Mouse (Mus musculus) midbrain, embryonic 13.5 days (tissue): Measurements from ENCODE around the gene Tmem108. TPM values are rescaled to one million over a fixed set of nuclear protein-coding genes. Genes with fewer than 3 reads are reported as not detected.

Experiments used
- ATAC-seq: fragments of 200-750 bp; cut with Nextera tagmentation; 2 replicates; pipeline ENCODE4 v1.8.0; 2017; ENCODE audit warnings: mild to moderate bottlenecking, moderate TSS enrichment, moderate library complexity
- H3K27ac ChIP-seq: fragments of 300-500 bp; sonication (generic); 2 replicates; pipeline ENCODE4 v1.5.1; 2015; ENCODE audit warnings: inconsistent platforms, mild to moderate bottlenecking, moderate library complexity
- H3K27me3 ChIP-seq: fragments of 300-500 bp; sonication (generic); 2 replicates; pipeline ENCODE4 v1.6.1; 2015; ENCODE audit warnings: mild to moderate bottlenecking, inconsistent platforms
- H3K36me3 ChIP-seq: fragments of 300-500 bp; sonication (generic); 2 replicates; pipeline ENCODE4 v1.6.1; 2015; ENCODE audit warnings: mild to moderate bottlenecking, inconsistent platforms
- H3K4me1 ChIP-seq: fragments of 300-500 bp; sonication (generic); replicated peaks from 2 replicates; pipeline ENCODE4 v1.6.1; 2015; ENCODE audit warnings: inconsistent platforms
- H3K4me2 ChIP-seq: fragments of 300-500 bp; sonication (generic); replicated peaks from 2 replicates; pipeline ENCODE4 v1.6.1; 2015; ENCODE audit warnings: moderate library complexity, mild to moderate bottlenecking, inconsistent platforms
- H3K4me3 ChIP-seq: fragments of 300-500 bp; sonication (generic); replicated peaks from 2 replicates; pipeline ENCODE4 v1.5.1; 2015; ENCODE audit warnings: mild to moderate bottlenecking, inconsistent platforms
- H3K9ac ChIP-seq: fragments of 300-500 bp; sonication (generic); replicated peaks from 2 replicates; pipeline ENCODE4 v1.6.1; 2015; ENCODE audit warnings: mild to moderate bottlenecking, inconsistent platforms
- H3K9me3 ChIP-seq: fragments of 300-500 bp; sonication (generic); 2 replicates; pipeline ENCODE4 v1.6.1; 2016; ENCODE audit warnings: mild to moderate bottlenecking, inconsistent platforms
- WGBS: fragments of 180-500 bp; shearing (Covaris S2); methylation state at CpG from one replicate; pipeline ENCODE4 v1.1.7; 2015; 5-methylcytosine and 5-hydroxymethylcytosine counted together
- polyA plus RNA-seq: library from polyadenylated mRNA; unstranded; fragments of >200 nt; fragmentation: Nextera tagmentation; extraction: Ambion mirVana; gene quantifications from 2 replicates; pipeline ENCODE4 v1.2.1, GENCODE M21; 2015

The Tmem108 gene
- 22.1 and 23.4 TPM in 2 replicates for polyA plus RNA-seq

DNA sequence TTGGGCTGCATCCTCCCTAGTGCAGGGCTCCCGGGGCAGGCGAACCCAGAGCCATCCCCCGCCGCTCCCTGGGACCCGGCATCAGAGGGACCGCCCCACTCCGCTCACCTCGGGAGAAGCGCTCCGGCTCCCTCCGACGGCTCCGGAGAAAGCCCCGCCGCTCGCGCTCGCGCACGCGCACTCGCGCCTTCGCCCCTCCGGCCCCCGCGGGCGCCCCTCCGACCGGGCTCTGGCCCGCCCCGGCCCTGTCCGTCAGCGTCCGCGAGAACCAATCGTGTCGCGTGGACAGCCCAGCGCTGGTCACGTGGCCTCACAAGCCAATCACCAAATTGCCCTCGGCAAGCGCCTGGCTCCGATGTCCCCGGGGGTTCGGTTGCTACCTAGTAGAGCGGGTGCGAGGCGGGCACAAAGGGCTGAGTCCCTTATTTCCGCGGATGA, at the start of gene Tmem108:
Gene Tmem108 (minus strand): TSS at position 191 of the 438 bp plus-strand sequence.
- ATAC-seq, result peak; percentile 95
- Histone ChIP-seq H3K27me3 (peaks cover 30% of the 10 kb centered on the region), H3K9ac (peak within 1 kb of the TSS; percentile 78), H3K27ac (peak within 1 kb of the TSS; percentile 67), H3K9me3 (no peaks in the 10 kb centered on the region), H3K4me2 (peak within 1 kb of the TSS; percentile 68), H3K4me3 (peak within 1 kb of the TSS; percentile 71), H3K4me1 (peaks cover 27% of the 10 kb centered on the region), H3K36me3 (no peaks in the 10 kb centered on the region)
- WGBS, result 0% methylated on average over 51 of the region's 51 CpGs

DNA sequence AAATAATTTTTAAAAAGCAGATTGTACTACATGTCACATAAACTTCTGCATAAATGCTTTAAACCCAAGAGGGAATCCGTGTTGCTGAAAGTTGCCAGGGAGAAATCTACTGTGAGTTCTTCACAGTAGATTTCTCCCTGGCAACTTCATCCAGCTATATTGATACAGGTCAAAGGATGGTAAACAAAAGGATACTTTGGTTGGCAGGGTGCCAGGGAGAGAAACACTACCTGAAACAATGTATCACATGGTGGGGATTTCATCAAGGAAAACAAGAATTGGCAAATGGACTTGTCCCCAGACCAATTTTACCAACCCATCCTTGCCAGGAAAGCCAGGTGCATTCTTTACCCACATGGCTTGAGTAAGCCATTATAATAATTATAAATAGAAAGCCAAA, 27.4 kb upstream of the Tmem108 start:
- Histone ChIP-seq H3K27me3 (no peaks in the 10 kb centered on the region), H3K4me1 (no peaks in the 10 kb centered on the region), H3K36me3 (no peaks in the 10 kb centered on the region), H3K4me2 (no peak overlapping the region), H3K27ac (no peak overlapping the region), H3K9me3 (no peaks in the 10 kb centered on the region), H3K9ac (no peak overlapping the region), H3K4me3 (no peak overlapping the region)
- 81% methylated on average over 1 of the region's 1 CpGs for WGBS
- no peak for ATAC-seq

DNA sequence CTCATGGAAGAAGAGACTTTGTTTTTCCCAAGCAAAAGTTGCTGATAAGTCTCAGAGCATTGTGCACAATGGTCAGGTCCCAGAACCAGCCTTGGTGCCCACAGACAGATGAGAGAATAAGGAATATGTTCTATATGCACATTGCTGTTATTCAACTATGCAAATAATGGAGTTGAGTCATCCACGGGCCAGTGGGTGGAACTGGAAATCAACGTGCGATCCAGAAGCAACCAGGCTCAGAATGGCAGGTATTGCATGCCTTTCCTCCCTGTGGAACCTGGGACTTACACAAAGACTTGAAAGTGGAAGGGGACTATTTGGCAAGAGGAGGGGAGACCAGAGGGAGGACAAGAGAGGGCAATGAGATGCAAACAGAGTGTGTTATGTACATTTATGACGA, 22.5 kb upstream of the Tmem108 start:
- Histone ChIP-seq H3K4me2 (no peak overlapping the region), H3K9me3 (no peaks in the 10 kb centered on the region), H3K4me1 (no peaks in the 10 kb centered on the region), H3K27ac (no peak overlapping the region), H3K36me3 (no peaks in the 10 kb centered on the region), H3K4me3 (no peak overlapping the region), H3K9ac (no peak overlapping the region), H3K27me3 (no peaks in the 10 kb centered on the region)
- WGBS, result 93% methylated on average over 4 of the region's 4 CpGs
- ATAC-seq, result no peak

DNA sequence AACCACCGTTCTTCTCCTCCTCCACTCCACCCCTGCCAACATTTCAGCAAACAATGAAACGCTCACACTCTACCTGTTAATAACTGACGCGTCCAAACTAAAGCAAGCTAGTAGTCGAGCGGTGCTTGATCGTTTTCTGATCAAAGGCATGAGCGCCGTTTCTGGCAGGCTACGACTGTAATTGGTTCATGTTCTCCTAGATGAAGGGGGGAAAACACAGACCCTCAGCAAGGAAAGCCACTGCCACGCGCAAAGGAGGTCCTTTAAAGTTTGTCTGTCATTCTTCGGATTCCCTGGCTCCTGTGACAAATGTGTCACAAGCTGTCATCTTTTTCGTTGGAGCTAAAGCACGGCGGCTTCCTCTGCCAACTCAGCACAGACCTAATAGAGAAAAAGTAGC, 21.6 kb upstream of the Tmem108 start:
- Histone ChIP-seq H3K4me2 (no peak overlapping the region), H3K4me3 (no peak overlapping the region), H3K9ac (no peak overlapping the region), H3K27me3 (no peaks in the 10 kb centered on the region), H3K4me1 (no peaks in the 10 kb centered on the region), H3K36me3 (no peaks in the 10 kb centered on the region), H3K9me3 (no peaks in the 10 kb centered on the region), H3K27ac (no peak overlapping the region)
- 81% methylated on average over 16 of the region's 16 CpGs for WGBS
- no peak for ATAC-seq

DNA sequence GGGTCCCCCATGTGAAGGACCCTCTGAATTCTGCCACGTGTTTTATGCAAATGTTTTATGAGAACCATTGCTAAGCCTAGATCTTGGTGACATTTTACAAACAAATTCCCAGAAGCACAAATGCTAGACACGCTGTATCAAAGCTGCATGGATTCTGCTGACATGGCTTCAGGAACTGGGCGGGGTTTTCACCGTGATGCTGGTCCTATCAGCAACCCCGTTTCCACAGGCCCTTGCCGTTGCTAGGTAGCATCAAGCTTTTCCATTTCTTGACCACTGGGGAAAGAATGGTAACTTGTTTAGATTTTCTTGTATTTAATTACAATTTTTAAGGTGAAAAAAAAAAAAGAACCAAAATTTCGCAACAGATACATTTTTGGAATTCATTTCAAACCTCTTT, 20.7 kb upstream of the Tmem108 start:
- 79% methylated on average over 7 of the region's 7 CpGs for WGBS
- Histone ChIP-seq H3K36me3 (no peaks in the 10 kb centered on the region), H3K9me3 (no peaks in the 10 kb centered on the region), H3K27me3 (no peaks in the 10 kb centered on the region), H3K9ac (no peak overlapping the region), H3K4me3 (no peak overlapping the region), H3K4me2 (no peak overlapping the region), H3K27ac (no peak overlapping the region), H3K4me1 (no peaks in the 10 kb centered on the region)
- ATAC-seq, result no peak

DNA sequence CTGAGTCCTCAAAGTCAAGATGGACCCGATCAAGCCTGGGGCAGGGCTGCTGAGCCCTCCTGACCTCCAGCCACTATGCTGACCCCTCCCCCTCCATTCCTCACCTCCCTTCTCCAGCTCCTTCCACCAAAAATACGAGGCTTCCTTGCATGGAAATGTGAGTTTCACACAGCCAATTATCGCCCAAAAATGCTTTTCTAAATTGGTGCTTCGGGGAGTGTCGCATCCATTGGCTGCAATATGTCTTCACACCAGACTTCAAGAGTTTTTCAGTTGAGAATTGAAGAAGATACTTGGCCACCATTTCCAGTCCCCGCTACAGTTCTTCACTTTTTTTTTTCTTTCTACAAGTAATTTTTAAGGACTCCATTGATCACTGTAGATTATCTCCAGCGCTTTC, 19.8 kb upstream of the Tmem108 start:
- H3K27ac ChIP-seq, result no peak overlapping the region
- H3K4me2 ChIP-seq, result no peak overlapping the region
- no peaks in the 10 kb centered on the region for H3K9me3 ChIP-seq
- no peaks in the 10 kb centered on the region for H3K36me3 ChIP-seq
- WGBS, result 84% methylated on average over 7 of the region's 7 CpGs
- H3K4me1 ChIP-seq, result no peaks in the 10 kb centered on the region
- H3K9ac ChIP-seq, result no peak overlapping the region
- ATAC-seq, result no peak
- no peaks in the 10 kb centered on the region for H3K27me3 ChIP-seq
- H3K4me3 ChIP-seq, result no peak overlapping the region

DNA sequence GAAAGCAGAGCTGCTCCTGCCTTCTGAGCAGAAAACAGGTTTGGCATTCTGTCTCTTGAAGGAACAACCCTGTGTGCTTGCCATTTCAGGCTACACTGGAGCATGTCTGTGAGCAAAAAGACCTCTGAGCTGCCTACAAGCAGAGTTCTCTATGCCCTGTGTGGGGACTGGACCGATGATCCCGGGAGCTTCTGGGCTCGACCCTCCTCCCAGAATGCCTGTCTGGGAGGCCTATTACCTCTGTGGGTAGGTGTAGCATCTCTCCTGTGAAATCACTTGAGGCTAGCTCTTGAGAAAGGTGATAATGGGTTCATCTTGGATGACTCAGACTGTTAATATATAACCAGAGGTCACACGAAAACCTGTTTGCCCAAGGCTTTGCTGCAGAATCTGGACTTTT, 19.0 kb upstream of the Tmem108 start:
- 83% methylated on average over 4 of the region's 4 CpGs for WGBS
- H3K27ac ChIP-seq, result no peak overlapping the region
- ATAC-seq, result no peak

DNA sequence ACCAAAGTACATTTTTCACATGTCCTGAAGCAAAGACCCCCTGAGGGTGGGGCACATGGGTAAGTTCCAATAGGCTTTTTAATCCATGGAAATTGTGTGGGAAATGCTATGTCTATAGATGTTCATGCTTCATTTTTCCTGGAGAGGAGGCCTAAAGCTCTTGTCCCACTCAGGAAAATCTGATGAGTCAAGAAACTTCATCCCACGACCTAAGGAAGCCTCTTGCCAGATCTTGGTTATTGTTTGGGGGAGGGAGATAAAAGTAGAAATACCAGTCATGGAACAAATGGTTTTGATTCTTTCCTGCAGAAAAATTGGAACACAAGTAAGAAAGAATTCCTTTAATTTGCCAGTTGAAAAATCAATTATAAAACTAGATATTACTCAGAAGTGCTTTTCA, 16.5 kb upstream of the Tmem108 start:
- Histone ChIP-seq H3K4me3 (no peak overlapping the region), H3K4me2 (no peak overlapping the region), H3K9me3 (no peaks in the 10 kb centered on the region), H3K4me1 (no peaks in the 10 kb centered on the region), H3K27me3 (no peaks in the 10 kb centered on the region), H3K27ac (no peak overlapping the region), H3K9ac (no peak overlapping the region), H3K36me3 (no peaks in the 10 kb centered on the region)
- ATAC-seq, result no peak
- WGBS, result 52% methylated on average over 1 of the region's 1 CpGs

More for the DNA sequence above, 19.0 kb upstream of the Tmem108 start:
- no peak overlapping the region for H3K9ac ChIP-seq
- H3K4me1 ChIP-seq, result no peaks in the 10 kb centered on the region
- no peaks in the 10 kb centered on the region for H3K9me3 ChIP-seq
- H3K27me3 ChIP-seq, result no peaks in the 10 kb centered on the region
- no peak overlapping the region for H3K4me3 ChIP-seq
- H3K36me3 ChIP-seq, result no peaks in the 10 kb centered on the region
- no peak overlapping the region for H3K4me2 ChIP-seq

DNA sequence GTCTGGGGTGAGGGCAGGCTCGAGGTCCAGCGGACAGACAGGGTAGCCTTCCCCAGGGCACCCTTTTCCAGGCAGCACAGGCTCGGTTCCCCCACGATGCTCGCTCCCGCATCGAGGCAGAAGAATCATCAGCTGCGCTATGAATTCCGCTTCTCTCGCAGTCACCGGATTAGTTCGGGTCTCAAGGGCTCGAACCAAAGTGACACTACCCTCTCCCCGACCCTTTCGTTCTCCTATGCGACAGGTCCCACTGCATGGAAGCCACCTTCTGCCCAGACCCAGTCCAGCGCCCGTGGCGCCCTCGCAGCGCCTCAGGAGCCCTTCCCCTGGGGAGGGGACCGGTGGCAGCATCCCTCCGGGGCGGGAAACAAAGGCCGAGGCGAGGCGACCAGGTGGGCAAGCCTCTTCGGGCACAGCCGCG, 476 bp downstream of the Tmem108 start:
- peak overlapping the region; percentile 68 for H3K4me2 ChIP-seq
- peak overlapping the region; percentile 67 for H3K27ac ChIP-seq
- peak; percentile 66 for ATAC-seq
- peak overlapping the region; percentile 78 for H3K9ac ChIP-seq
- peak overlapping the region; percentile 71 for H3K4me3 ChIP-seq
- 0% methylated on average over 30 of the region's 30 CpGs for WGBS
- H3K27me3 ChIP-seq, result peaks cover 30% of the 10 kb centered on the region
- H3K9me3 ChIP-seq, result no peaks in the 10 kb centered on the region
- H3K4me1 ChIP-seq, result peaks cover 27% of the 10 kb centered on the region
- no peaks in the 10 kb centered on the region for H3K36me3 ChIP-seq

DNA sequence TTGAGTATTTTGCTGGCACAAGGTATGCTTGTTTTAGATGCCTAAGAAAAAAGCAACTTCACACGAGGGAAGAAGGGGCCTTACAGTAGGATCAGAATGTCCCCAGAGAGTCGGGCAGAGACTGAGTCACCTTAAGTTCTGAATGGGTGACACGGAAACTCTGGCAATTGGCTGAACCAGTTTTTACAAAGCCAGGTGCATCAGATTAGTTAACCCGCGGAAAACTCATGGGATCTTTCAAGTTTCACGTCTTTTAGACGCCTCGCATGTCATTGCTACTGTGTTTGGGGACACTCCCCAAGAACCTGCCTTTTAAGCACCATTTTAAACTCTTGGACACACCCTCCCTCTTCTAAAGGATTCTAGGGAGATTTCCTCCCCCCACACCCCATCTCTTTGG, 1.3 kb downstream of the Tmem108 start:
- H3K4me1 ChIP-seq, result peaks cover 27% of the 10 kb centered on the region
- no peak for ATAC-seq
- H3K27ac ChIP-seq, result no peak overlapping the region
- H3K4me3 ChIP-seq, result peak overlapping the region; percentile 71
- peaks cover 30% of the 10 kb centered on the region for H3K27me3 ChIP-seq
- H3K36me3 ChIP-seq, result no peaks in the 10 kb centered on the region
- H3K9ac ChIP-seq, result 0 out of 2 replicates have a peak overlapping the region, but pooled peaks have one; percentile 78
- WGBS, result 22% methylated on average over 8 of the region's 8 CpGs
- H3K9me3 ChIP-seq, result no peaks in the 10 kb centered on the region
- H3K4me2 ChIP-seq, result peak overlapping the region; percentile 68

DNA sequence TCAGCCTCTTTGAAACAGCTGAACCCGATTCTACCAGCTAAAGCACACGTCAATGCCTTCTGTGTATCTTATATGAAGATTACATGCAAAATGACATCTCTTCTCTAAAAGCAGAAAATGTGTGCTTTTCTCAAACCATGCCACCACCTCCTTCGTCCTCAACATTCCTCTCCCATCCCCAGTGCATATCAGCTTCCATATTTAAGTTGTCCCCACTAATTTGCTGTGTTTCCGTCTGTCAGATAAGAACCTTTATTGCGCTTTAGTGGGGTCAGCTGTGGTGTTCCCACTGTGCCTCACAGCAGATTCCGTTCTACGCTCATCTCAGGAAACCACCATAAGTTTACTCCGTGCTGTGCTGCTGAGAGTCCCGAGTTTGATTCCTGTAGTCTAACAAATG, 1.8 kb downstream of the Tmem108 start:
- peaks cover 27% of the 10 kb centered on the region for H3K4me1 ChIP-seq
- H3K4me2 ChIP-seq, result peak overlapping the region; percentile 68
- peak overlapping the region; percentile 50; the same call in 1 of the 2 replicates for H3K9ac ChIP-seq
- no peaks in the 10 kb centered on the region for H3K36me3 ChIP-seq
- H3K27ac ChIP-seq, result no peak overlapping the region
- WGBS, result 38% methylated on average over 9 of the region's 9 CpGs
- H3K9me3 ChIP-seq, result no peaks in the 10 kb centered on the region
- H3K27me3 ChIP-seq, result peaks cover 30% of the 10 kb centered on the region
- H3K4me3 ChIP-seq, result peak overlapping the region; percentile 71
- ATAC-seq, result no peak

DNA sequence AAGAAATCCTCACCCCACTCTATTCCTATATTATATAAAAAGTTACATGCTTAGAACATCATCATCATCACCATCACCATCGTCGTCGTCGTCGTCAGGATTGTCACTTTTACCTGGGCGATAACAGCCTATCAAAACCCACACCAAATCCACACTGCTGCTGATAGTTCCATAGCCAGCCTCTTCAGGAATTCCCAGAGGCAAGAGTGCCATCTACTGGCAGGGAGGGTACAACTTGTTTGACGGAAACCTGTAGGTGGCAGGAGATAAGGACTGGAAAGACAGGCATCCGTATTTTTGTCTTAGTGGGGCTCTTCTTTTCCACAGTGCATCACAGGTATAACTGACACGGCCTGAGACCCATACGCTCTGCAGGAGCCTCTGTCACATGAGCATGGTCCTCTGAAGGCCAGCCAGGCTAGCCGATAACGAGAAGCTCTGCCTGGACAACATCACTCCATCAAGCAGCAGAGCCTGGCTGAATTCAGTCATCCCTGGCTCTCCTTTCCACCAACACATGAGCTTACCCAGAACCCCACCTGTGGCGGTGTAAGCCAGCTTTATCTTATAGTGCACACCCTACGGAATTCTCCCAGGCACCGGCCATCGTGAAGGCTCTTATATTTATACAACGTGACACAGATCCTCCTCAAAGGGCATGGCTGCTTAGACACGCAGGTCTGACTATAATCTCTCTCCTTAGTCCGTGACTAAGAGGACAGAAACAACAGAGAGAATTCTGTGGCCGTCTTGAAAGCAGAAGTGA, 2.5 kb downstream of the Tmem108 start:
- peak overlapping the region; percentile 68 for H3K4me2 ChIP-seq
- H3K27me3 ChIP-seq, result peaks cover 26% of the 10 kb centered on the region
- H3K9ac ChIP-seq, result peak overlapping the region; percentile 50
- H3K9me3 ChIP-seq, result no peaks in the 10 kb centered on the region
- H3K27ac ChIP-seq, result peak overlapping the region; percentile 32; the same call in 1 of the 2 replicates
- peak overlapping the region; percentile 71 for H3K4me3 ChIP-seq
- WGBS, result 10% methylated on average over 20 of the region's 20 CpGs
- peak; percentile 43; the same call in 1 of the 2 replicates for ATAC-seq
- no peaks in the 10 kb centered on the region for H3K36me3 ChIP-seq
- H3K4me1 ChIP-seq, result peaks cover 27% of the 10 kb centered on the region
